Mouse (Mus musculus) kidney, adult 18-20 months (tissue): Measurements from ENCODE around the gene Fry.

Source experiments
- DNase-seq: peaks from one replicate; pipeline ENCODE4 v3.0.0; 2021

Fry gene

DNA sequence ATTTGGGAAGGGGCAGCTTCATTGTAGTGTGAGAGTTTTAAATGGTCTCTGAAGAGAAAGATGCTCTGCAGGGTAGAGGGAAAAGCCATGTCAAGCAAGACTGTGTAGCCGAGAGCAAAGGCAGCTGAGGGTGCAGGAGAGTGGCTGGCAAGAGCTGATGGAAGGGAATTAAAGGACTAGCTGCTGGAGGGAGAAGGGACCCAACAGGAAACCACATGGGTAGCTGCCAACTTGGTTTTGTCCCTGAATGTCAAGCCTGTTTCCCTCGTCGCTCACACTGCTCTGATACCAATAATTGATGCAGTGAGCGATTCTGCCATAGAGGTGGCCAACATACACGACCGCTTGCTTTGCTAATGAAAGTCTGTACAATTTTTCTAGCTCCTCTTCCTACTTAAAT, 160.9 kb downstream of the Fry start:
- DNase-seq = no peak

DNA sequence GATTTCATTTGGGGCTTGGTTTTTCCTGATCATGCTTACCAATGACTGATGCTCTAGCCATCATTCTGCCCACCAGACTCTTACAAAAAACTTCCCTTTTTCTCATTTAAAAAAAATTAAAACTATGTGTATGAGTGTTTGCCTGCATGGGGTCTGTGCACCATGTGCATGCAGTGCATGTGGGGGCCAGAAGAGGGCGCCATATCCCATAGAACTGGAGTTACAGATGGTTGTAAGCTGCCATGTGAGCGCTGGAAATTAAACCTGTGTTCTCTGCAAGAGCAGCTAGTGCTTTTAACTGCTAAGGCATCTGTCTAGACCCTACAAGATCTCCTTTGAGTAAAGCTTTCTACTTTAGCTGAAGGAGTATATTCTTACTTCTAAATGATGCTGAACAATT, 162.6 kb downstream of the Fry start:
- DNase-seq = no peak

GRCm38 (mm10) chr5:150282091-150282490, 163.6 kb downstream of the Fry start:
- no peak for DNase-seq

DNA sequence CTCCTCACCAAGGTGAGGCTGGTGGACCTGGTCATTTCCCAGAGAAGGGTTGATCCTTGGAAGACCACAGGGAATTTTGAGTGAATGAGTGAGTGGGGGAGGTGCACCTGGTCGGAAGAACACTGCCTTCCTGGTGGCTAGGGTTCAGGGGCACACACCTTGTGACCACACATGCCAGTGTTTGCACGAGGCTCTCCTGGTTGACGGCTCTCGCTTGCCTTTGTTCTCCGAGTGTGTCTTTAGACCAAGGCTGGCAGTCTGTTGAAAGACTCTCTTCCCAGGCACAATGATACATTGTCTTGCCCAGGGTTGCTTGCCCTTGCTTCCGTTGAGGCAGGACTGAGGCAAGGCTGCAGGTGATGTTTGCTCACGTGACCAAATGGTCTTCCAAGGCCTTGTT, 169.5 kb downstream of the Fry start:
- no peak for DNase-seq

DNA sequence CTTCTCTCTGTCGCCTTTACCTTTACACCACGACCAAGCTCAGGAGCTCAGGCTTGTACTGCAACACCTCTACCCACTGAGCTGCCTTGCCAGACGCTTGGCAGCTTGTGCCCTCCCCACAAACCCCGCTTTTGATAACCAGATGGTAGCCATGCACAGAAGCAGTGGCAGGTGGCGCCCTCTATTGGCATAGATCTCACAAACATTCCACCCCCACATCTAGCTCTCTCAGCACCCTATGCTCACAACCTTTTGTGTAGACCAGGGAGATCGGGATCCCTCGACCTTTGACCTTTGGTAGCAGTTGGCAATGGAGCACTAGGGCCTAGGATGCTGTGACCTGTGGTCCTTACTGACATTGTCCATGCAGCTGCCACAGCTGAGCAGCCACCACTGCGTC, 171.2 kb downstream of the Fry start:
- DNase-seq = no peak

DNA sequence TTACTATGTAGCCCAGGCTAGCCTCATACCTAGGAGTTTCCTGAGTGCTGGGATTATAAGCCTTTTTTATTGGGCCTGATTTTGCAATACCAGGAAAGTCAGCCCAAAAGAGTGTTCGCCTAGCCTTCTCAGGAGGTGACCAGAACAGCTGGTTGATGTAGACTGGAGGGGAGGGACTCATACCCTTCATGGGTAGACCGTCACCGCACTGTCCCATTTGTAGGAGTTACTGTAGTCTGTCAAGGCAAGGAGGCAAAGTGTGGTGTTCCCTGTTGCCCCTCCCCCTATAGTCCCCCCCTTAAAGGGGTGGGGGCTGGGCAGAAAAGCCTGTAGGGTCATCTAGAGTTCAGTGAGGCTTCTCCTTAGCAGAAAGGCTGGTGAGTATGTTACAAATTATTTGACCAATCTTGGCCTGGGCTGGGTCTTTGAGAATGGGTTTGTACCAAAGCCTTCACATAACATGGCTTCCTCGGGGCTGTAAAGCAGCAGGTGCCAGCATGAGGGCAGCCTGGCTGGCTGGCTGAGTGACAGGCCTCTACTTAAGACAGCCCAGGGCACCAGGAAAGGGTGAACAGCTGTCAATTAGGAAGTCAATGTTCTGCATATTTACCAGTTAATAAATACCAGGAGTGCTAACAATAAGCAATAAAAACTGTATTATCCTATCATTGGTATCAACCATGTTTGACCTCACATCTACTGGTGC, 172.2 kb downstream of the Fry start:
- DNase-seq = no peak

- DNase-seq = no peak
Measured at GRCm38 (mm10) chr5:150291216-150291615, 172.8 kb downstream of the Fry start.

GRCm38 (mm10) chr5:150292186-150292585, 173.7 kb downstream of the Fry start:
- no peak for DNase-seq

DNA sequence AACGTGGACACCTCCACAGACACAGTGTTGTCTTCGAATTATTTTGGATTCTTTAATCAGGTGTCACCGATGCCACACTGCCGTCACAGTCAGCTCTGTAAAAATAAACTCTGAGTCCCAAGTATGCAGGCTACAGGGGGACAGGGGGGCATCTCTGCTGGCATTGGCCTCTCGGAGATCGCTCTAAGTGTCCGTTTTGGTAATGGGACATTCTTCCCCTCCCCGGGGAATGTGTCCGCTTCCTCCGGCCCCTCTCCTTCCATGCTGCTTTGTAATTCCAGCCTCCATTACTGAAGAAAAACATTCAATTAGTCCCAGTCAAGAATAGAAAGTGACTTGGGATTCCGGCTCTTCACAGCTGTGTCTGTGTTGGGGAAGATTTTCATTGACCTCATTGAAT, 175.9 kb downstream of the Fry start:
- DNase-seq = no peak

GRCm38 (mm10) chr5:150295096-150295495, 176.7 kb downstream of the Fry start:
- DNase-seq = no peak

DNA sequence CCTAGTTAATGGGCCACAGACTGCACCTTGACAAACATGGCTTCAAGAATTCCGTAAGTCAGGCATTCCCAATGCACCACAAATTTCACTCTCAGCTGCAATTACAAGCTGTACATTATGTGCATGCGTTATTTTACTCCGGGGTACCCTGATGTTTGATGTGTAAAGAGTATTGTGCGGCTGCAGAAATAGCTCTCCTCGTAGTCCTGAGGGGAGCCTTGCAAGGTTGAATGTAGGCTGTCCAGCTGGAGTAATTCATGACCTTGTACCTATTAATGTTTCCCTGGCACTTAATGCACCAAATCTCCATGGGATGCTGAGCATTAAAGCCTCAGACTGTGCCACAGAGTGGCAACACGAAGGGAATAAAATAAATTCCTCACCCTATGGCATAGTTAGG, 180.5 kb downstream of the Fry start:
- no peak for DNase-seq

DNA sequence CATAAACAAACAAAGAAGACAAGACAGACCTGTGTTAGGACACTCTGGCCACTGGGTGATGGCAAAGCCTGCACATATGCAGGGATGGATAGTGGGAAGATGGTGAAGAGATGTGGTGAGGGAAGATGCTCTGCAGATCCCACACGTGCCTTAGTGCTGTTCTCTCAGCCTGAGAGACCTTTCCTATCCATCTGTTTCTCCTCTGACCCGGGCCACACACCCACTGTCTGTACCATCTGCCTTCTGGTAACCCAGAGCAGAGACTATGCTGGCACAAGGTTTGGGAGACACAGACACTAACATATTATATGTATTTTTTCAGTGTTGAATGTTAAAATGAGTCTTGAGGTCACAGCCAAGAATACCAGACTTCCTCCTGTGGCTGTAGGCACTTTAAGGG, 183.7 kb downstream of the Fry start:
- no peak for DNase-seq

- no peak for DNase-seq
Measured at GRCm38 (mm10) chr5:150302996-150303395, 184.6 kb downstream of the Fry start.

DNA sequence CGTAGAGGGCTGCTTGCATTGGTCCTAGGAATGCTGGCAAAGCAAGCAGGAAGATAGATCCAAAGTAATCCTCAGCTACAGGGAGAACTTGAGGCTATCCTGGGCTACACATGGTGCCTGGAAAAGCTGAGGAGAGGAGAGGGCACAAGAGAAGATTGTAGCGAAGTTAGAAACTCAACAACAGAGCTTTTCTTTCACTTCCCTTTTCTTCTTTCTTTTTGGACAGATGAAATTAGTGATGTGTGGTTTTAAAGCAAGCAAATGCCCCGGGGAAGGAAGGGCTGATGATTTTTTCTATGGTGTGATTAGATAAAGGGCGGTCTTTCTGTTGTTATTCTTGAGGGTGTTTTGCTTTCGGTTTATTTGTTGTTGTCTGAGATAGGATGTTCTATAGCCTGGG, 188.1 kb downstream of the Fry start:
- no peak for DNase-seq

DNA sequence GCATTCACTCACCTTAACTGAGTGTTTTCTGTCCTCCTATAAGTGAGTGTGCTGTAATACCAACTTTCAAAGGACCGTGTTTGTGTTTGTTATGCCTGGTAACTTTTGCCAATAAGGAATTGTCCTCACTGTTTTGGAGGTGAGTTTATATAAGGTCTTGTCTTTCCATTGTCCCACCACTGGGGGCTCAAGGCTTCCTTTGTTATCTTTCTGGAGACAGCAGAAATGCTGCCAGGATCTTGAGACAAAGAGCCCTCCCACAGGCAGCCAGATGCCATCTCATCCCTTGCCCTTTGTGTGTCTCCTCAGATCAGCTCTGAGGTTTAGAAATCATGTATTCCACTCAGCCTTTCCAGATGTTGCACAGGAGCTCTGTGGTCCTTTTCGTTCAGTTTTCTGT, 194.8 kb downstream of the Fry start:
- no peak for DNase-seq

DNA sequence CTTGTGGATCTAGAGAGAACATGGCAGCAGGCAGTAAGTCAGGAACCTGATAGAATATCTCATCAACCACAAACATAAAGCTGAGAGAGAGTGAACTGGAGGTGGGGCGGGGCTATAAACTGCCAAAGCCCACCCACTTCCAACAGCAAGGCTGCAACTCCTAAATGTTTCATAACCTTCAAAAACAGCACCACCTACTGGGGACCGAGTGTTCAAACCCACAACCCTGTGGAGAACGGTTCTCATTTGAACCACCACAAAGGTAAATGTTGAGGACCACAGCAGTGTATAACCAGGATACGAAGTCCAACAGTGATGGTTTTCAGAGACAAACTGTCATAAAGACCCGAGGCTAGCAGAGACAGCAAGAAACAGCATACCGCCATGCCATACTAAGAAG, 196.1 kb downstream of the Fry start:
- no peak for DNase-seq

DNA sequence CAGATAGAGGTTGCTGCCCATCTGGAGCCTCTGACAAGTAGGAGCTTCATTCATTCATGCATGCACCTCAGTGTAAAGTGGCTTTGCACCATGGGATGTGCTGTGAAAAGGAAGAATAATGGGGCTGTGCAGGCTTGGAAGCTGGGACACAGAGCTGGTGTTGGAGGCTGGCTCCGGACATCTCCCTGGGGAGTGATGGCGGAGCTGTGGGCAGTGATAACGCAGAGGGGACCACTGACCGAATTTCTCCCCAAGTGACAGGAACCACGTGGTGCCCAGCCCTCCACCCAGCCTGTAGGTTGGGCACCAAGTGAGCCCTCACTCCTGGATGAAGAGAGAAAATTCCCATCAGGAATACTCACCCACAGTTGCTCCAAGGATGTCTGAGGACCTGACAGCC, 207.0 kb downstream of the Fry start:
- no peak for DNase-seq

- no peak for DNase-seq
Measured at GRCm38 (mm10) chr5:150328686-150329085, 210.2 kb downstream of the Fry start.

DNA sequence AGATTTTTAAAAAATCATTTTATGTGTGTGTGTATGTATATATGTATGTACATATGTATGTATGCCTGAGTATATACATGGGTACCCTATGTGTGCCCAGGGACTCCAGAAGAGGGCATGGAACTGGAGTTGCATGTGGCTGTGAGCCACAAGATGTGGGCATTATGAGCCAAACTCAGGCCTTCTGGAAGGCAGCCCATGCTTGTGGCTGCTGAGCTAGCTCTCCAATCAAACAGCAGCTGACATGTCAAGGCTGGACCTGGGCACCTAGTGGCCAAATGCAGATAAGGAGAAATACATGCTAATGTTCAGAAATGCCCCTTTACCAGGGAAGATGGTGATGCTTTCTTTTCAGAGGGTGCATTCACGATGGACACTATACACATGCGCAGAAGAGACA, 213.4 kb downstream of the Fry start:
- DNase-seq = no peak

DNA sequence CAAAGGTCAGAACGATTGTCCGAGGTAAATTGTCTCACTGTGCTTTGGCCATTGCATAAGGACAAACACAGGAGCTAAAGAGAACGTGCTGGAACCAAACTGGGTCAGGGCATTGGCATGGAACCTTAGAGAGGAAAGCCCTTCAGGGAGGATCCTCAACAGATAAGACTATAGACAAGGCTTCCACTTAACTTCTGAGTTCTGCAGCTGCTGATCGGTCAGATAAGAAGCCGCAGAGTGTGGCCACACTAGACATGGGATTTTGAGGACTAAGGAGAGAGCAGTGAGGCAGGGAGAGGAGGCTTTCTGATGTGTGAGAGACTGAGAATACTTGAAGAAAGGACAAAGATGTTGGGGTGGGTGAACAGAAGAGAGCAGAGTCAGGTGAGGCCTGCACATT, 214.4 kb downstream of the Fry start:
- DNase-seq = no peak

DNA sequence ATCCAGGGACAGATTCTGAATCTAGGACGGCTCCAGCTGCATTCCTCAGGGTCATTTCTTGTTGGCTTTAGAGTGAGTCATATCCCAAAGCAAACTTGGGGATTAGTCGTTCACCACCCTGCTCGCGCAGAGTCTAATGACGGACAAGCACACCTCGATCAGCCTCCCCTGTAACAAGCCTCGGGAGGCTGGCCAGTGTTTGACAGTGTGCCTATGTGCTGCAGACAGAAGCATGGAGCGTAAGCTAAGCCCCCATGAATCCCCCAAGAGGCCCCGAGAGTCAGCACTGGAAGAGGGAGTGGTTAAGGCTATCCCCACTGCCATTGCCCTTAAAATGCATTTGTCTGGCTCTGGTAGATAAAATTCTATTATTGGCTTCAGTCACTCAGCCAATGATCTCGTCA, 214.9 kb downstream of the Fry start:
- no peak for DNase-seq

- no peak for DNase-seq
Measured at GRCm38 (mm10) chr5:150336451-150336850, 218.0 kb downstream of the Fry start.

- DNase-seq = no peak
Measured at GRCm38 (mm10) chr5:150337696-150338095, 219.3 kb downstream of the Fry start.

GRCm38 (mm10) chr5:150340944-150341343, 222.5 kb downstream of the Fry start:
- DNase-seq = no peak

DNA sequence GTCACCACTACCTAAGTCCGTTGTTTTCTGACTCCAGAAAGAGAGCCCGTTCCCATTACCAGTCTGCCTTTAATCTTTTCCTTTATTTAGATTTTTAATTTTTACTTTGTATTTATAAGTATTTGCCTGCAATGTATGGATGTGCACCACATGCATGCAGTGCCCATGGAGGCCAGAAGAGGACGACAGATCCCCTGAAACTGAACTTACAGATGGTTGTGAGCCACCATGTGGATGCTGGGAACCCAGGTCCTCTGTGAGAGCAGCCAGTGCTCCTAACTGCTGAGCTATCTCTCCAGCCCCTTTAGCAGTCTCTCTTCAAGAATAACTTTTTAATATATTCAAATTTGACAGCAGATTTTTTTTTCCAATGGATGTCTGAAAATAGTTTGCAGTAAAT, 223.7 kb downstream of the Fry start:
- no peak for DNase-seq

DNA sequence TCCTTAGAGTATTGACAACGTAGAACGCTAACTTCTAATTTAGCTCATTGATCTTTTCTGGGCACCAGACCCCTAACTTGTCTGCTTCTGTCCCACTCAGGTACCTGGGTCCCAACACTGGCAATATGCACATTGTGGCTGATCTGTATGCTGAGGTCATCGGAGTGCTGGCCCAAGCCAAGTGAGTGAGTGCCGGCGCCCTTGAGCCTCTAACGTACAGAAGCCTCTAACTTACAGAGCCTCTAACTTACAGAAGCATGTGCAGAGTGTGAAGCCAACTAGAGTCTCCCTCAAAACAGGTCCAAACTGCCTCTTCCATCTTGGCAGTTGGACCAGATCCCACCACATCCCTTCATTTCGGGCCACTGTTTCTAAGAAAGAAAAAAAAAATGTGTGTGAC, 227.5 kb downstream of the Fry start:
- no peak for DNase-seq
